In genomic region chr13:110395916-110396685, GRCm38 (mm10) we compare ENCODE assay signal across 9 mouse cellular contexts. TPM values are rescaled to one million over a fixed set of nuclear protein-coding genes. Genes with fewer than 3 reads are reported as not detected.
DNase-seq lines count a peak whose midpoint lies in the region; ATAC-seq and TF ChIP-seq lines count a peak whose summit lies in the region.
"Had no signal": no experiment of that assay in that cellular context is flagged by ENCODE, and none has a peak within 500 bp of the region (broad histone marks: within the 10 kb centered on the region; RNA-seq: fewer than 3 reads in every experiment).

No protein-coding gene starts in this region.

- 0 out of 2 replicates have a peak, but pooled peaks cover 4% of the 10 kb centered on the region for H3K9me3 ChIP-seq in embryonic facial prominence, embryonic 15.5 days (replicated peaks)
- no peaks in the 10 kb centered on the region for H3K9me3 ChIP-seq in intestine, embryonic 15.5 days

- TF ChIP-seq EP300 in heart, adult 2 months (IDR thresholded peaks at IDR 0.05; ENCODE audit: insufficient read depth, low read depth, low read length): no peak

- 6% methylated on average over 21 of the region's 21 CpGs for WGBS in heart, adult 2 months
- 4% methylated on average over 21 of the region's 21 CpGs for WGBS in embryonic facial prominence, embryonic 15.5 days
- WGBS in intestine, embryonic 15.5 days: 6% methylated on average over 21 of the region's 21 CpGs

- peak overlapping the region; percentile 95 for H3K27ac ChIP-seq in heart, adult 2 months
- H3K27ac ChIP-seq in embryonic facial prominence, embryonic 15.5 days (replicated peaks): peak overlapping the region; percentile 92
- no peak overlapping the region for H3K27ac ChIP-seq in intestine, embryonic 15.5 days

- no peaks in the 10 kb centered on the region for H3K27me3 ChIP-seq in heart, adult 2 months (ENCODE audit: control insufficient read depth, insufficient read depth, low read length)
- no peaks in the 10 kb centered on the region for H3K27me3 ChIP-seq in embryonic facial prominence, embryonic 15.5 days
- no peaks in the 10 kb centered on the region for H3K27me3 ChIP-seq in intestine, embryonic 15.5 days (replicated peaks)

- intact Hi-C loops in heart, adult 2 months (cut with DNase I): loop anchor here (1.0 to 5.0 kb wide), 7 partner anchors 141 to 503 kb away; no protein-coding TSS in a partner anchor
- intact Hi-C loops in left cerebral cortex, postnatal 10 days (cut with DNase I): loop anchor here (5.0 to 10.0 kb wide), 4 partner anchors 161 to 469 kb away; no protein-coding TSS in a partner anchor

- DNase-seq in heart, adult 2 months: peak; percentile 15 to 30
- DNase-seq in heart, adult 9 months (ENCODE audit: low spot score in 2 of 2): no peak
- DNase-seq in mesoderm, embryonic 11.5 days (ENCODE audit: low read depth, low spot score): peak; percentile 34
- DNase-seq in left cerebral cortex, postnatal 10 days (ENCODE audit: extremely low spot score in 1 of 2, low spot score in 2 of 2): no peak
- no peak for DNase-seq in testis, postnatal 14 days (ENCODE audit: low spot score)
- no peak for DNase-seq in c-Kit-positive CD71-positive TER-119-positive erythroid progenitor cells, embryonic 14.5 days (ENCODE audit: low spot score)

- peaks cover 26% of the 10 kb centered on the region for H3K36me3 ChIP-seq in heart, adult 2 months (ENCODE audit: control insufficient read depth, insufficient read depth, low read length)
- peaks cover 35% of the 10 kb centered on the region for H3K36me3 ChIP-seq in embryonic facial prominence, embryonic 15.5 days
- peaks cover 17% of the 10 kb centered on the region for H3K36me3 ChIP-seq in intestine, embryonic 15.5 days

- peak overlapping the region; percentile 100 for H3K4me2 ChIP-seq in embryonic facial prominence, embryonic 15.5 days (replicated peaks)
- H3K4me2 ChIP-seq in intestine, embryonic 15.5 days (replicated peaks): peak overlapping the region; percentile 99

- H3K79me2 ChIP-seq in heart, adult 2 months (replicated peaks; ENCODE audit: control insufficient read depth, insufficient read depth, low read length): no peaks in the 10 kb centered on the region

- no peak for TF ChIP-seq POLR2A in heart, adult 2 months (IDR thresholded peaks at IDR 0.05; ENCODE audit: insufficient read depth, low read depth, low read length)

- no peak for TF ChIP-seq CTCF in heart, adult 2 months (IDR thresholded peaks at IDR 0.05)

- peaks cover 3% of the 10 kb centered on the region; the same call in 1 of the 2 replicates for H3K4me1 ChIP-seq in heart, adult 2 months (ENCODE audit: control insufficient read depth, insufficient read depth, low read length)
- peaks cover 14% of the 10 kb centered on the region; the same call in 1 of the 2 replicates for H3K4me1 ChIP-seq in embryonic facial prominence, embryonic 15.5 days
- H3K4me1 ChIP-seq in intestine, embryonic 15.5 days (replicated peaks): 0 out of 2 replicates have a peak, but pooled peaks cover 2% of the 10 kb centered on the region

- no peak for ATAC-seq in embryonic facial prominence, embryonic 15.5 days (ENCODE audit: insufficient number of reproducible peaks, low FRiP score, low TSS enrichment, low read depth)
- no peak for ATAC-seq in intestine, embryonic 15.5 days

- H3K4me3 ChIP-seq in heart, adult 2 months: peak overlapping the region; percentile 78
- H3K4me3 ChIP-seq in embryonic facial prominence, embryonic 15.5 days (replicated peaks): peak overlapping the region; percentile 81
- peak overlapping the region; percentile 68 for H3K4me3 ChIP-seq in intestine, embryonic 15.5 days (replicated peaks)

- peak overlapping the region; percentile 92 for H3K9ac ChIP-seq in heart, adult 2 months (ENCODE audit: low read depth, low read length)
- peak overlapping the region; percentile 88 for H3K9ac ChIP-seq in embryonic facial prominence, embryonic 15.5 days
- H3K9ac ChIP-seq in intestine, embryonic 15.5 days: peak overlapping the region; percentile 67

RNA-seq across cellular contexts. Expression of gene Plk2, which starts 1.3 kb away (rescaled TPM):
- total RNA-seq in heart, adult 2 months (2021): 10 to 100 TPM; 14.8 to 23.8 TPM
- 11.0 and 17.3 TPM in 2 replicates for polyA plus RNA-seq in heart, adult 2 months (2012; rRNA removed)
- 111 and 127 TPM in 2 replicates for polyA plus RNA-seq in embryonic facial prominence, embryonic 15.5 days (2015; fragmentation: Nextera tagmentation; extraction: Ambion mirVana)
- 71.0 and 72.1 TPM in 2 replicates for polyA plus RNA-seq in intestine, embryonic 15.5 days (2015; fragmentation: Nextera tagmentation; extraction: Ambion mirVana)
- 100 to 1,000 TPM; 247 to 257 TPM for total RNA-seq in left cerebral cortex, postnatal 10 days (2021)

RNA-seq across cellular contexts. Expression of gene Gapt, which starts 39.1 kb away (rescaled TPM):
- total RNA-seq in heart, adult 2 months (2021): under 1 TPM in 1 of 2 experiments, not detected in 1; 0.18 TPM
- polyA plus RNA-seq in heart, adult 2 months (2012; rRNA removed): 0.39 and 0.53 TPM in 2 replicates
- polyA plus RNA-seq in embryonic facial prominence, embryonic 15.5 days (2015; fragmentation: Nextera tagmentation; extraction: Ambion mirVana): 0.24 and 0.55 TPM in 2 replicates
- 0.23 and 0.59 TPM in 2 replicates for polyA plus RNA-seq in intestine, embryonic 15.5 days (2015; fragmentation: Nextera tagmentation; extraction: Ambion mirVana)
- not detected for total RNA-seq in left cerebral cortex, postnatal 10 days (2021)
- total RNA-seq: heart, postnatal 10 days had no signal

Comparison
In these comparisons a context has a peak if more than half of its experiments do, and no peak if none do; other contexts are left out.
1. DNase-seq: peak in heart, adult 2 months (2 of 2) and mesoderm, embryonic 11.5 days (single experiment); none in heart, adult 9 months (0 of 2), left cerebral cortex, postnatal 10 days (0 of 2), testis, postnatal 14 days (single experiment) and c-Kit-positive CD71-positive TER-119-positive erythroid progenitor cells, embryonic 14.5 days (single experiment).
2. Peak in every context shown above with its lines, with median percentiles within 50 percentile points of each other: H3K4me3 ChIP-seq and H3K9ac ChIP-seq.